Mouse (Mus musculus): Measurements from ENCODE around the gene Olfr904. TPM values are rescaled to one million over a fixed set of nuclear protein-coding genes. Genes with fewer than 3 reads are reported as not detected.
"Not testable (repeated sequence)": the region's sequence is repeated elsewhere in the genome, so short reads cannot be mapped to it uniquely, and the experiment has no call there.

Gene Olfr904
- total RNA-seq (2021), result not detected
- long read RNA-seq, experiment 1, result 0 reads
- long read RNA-seq, experiment 2, result 0 reads

GRCm38 (mm10) chr9:38462844-38463243 lies at the start of gene Olfr904:
Gene Olfr904 (plus strand): TSS chr9:38463144.
- no peak for DNase-seq
- intact Hi-C loops (cut with DNase I), result no loop called here

- DNase-seq; intact Hi-C loops (cut with DNase I): not testable (repeated sequence)
Measured at GRCm38 (mm10) chr9:38413502-38413901, 49.4 kb upstream of the Olfr904 start.

DNA sequence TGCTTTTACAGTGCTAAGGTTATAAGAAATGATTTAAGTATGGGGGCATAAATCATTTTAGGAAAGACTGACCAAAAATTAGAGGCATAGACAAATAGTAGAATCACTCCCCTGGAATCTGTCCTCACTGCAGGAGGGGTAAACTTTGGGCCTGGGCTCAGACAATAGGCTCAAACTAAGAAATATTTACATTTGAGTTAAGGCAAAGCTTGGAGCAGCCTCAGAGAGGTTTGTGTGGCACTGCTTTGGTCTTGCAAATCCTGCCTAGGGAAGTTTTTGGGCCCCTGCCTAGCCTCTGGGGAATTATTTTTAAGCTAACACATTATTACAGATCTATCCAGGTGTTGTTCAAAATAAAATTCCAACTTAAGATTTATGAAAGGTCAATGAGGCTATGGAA lies 39.1 kb upstream of the Olfr904 start:
- no peak for DNase-seq
- intact Hi-C loops (cut with DNase I), result no loop called here

DNA sequence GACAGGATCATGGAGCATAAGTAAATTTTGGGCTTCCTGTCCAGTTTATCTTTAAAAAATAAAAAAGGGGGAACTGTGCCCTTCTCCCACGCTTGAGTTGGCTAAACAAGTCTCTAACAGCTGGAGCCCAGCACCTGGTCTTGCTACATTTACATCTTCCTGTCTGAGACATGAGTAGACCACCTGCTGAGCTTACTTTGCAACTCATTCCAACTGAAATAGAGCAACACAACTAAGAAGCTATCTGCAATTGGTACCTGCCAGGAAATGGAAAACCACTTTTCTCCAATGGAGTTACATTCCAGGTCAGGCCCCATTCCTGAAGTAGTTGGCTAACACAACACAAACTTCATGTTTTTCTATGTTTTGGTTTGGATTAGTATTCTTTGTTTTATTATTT lies 35.9 kb upstream of the Olfr904 start:
- DNase-seq, result no peak
- intact Hi-C loops (cut with DNase I), result no loop called here

GRCm38 (mm10) chr9:38429155-38429554 lies 33.8 kb upstream of the Olfr904 start, which contains the start of gene Olfr901:
Gene Olfr901 (plus strand): TSS chr9:38429455.
- intact Hi-C loops (cut with DNase I), result no loop called here
- no peak for DNase-seq

GRCm38 (mm10) chr9:38447352-38447751 lies 15.6 kb upstream of the Olfr904 start, which contains the start of gene Olfr902:
Gene Olfr902 (plus strand): TSS chr9:38447652.
- intact Hi-C loops (cut with DNase I), result no loop called here
- DNase-seq, result no peak

DNA sequence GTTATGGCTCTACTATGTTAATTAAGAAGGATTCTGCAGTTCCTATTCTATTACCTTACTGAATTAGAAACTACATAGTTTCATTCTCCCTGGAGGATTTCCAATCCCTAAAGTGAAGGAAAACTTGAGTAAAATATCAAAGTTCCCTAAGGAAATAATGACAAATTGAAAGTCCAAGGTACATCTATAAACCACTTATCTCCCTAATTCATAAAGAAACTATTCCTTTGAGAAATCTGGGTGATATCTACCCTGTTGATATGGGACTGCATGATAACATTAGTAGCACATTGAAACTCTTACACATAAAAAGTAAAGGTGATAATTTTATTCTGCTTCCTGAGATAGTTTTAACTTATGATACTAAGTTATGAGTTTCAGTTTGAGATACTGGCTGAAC lies 7.9 kb downstream of the Olfr904 start, which contains the start of gene Olfr905:
Gene Olfr905 (plus strand): TSS at position 301 of the 400 bp plus-strand sequence.
- intact Hi-C loops (cut with DNase I), result no loop called here
- no peak for DNase-seq

DNA sequence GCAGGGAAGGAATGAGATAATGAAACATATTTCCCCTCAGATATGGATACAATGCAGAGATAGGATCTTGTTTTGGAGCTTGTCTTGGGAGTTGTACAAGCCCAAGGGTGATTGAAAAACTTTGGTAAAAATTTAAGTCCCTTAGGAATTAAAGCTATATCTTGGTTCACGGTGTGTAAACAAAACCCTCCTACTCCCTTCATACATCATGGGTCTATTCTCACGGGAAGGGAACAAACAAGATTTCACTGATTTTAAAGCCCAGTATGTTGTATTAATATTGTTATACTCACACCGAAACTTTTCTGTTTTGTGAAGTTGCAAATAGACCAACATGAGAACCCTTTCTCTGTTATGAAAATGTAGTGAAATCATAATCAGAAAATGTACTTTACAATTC lies 23.8 kb downstream of the Olfr904 start, which contains the start of gene Olfr906:
Gene Olfr906 (plus strand): TSS at position 301 of the 400 bp plus-strand sequence.
- intact Hi-C loops (cut with DNase I), result no loop called here
- DNase-seq, result no peak

DNA sequence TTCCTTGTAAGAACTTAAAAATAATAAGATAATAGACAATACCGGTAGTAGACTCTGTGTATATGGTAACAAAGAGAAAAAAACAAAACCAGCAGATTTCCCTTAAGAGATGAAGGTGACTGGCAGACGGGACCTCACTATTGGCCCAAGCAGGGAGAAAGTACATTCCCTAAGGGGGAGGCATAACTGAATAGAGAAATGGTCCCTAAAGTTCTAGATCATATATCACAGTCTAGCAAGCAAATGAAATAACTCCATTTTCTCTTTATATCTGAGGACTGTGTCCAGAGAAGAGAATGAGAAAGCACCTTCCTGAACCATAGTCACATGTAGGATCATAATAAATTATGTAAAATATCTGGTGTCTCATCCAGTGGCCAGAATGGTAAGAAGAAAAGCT lies 32.6 kb downstream of the Olfr904 start, which contains the start of gene Olfr907:
Gene Olfr907 (plus strand): TSS at position 301 of the 400 bp plus-strand sequence.
- DNase-seq, result no peak
- intact Hi-C loops (cut with DNase I), result no loop called here

GRCm38 (mm10) chr9:38512353-38512752 lies 49.4 kb downstream of the Olfr904 start:
- DNase-seq, result no peak
- intact Hi-C loops (cut with DNase I), result no loop called here

Other genes starting within 250 kb of the Olfr904 start
- gene Olfr894, start 245.1 kb upstream of the Olfr904 start, total RNA-seq (2021), result not detected
- gene Olfr143, start 210.4 kb upstream of the Olfr904 start, total RNA-seq (2021), result not detected
- gene Olfr895, start 195.3 kb upstream of the Olfr904 start, total RNA-seq (2021), result not detected
- gene Olfr896-ps1, start 172.0 kb upstream of the Olfr904 start, total RNA-seq (2021), result not detected
- gene Olfr25, start 134.1 kb upstream of the Olfr904 start, total RNA-seq (2021), result not detected
- gene Olfr898, start 114.7 kb upstream of the Olfr904 start, total RNA-seq (2021), result not detected
- not detected for gene Olfr250, start 96.2 kb upstream of the Olfr904 start, total RNA-seq (2021)
- not detected for gene Olfr251, start 86.1 kb upstream of the Olfr904 start, total RNA-seq (2021)
- not detected for gene Olfr147, start 61.4 kb upstream of the Olfr904 start, total RNA-seq (2021)
- gene Olfr901, start 33.7 kb upstream of the Olfr904 start, total RNA-seq (2021), result not detected
- gene Olfr902, start 15.5 kb upstream of the Olfr904 start, total RNA-seq (2021), result not detected
- not detected for gene Olfr905, start 8.0 kb downstream of the Olfr904 start, total RNA-seq (2021)
- not detected for gene Olfr906, start 23.9 kb downstream of the Olfr904 start, total RNA-seq (2021)
- gene Olfr907, start 32.7 kb downstream of the Olfr904 start, total RNA-seq (2021), result not detected
- gene Olfr911-ps1, start 58.4 kb downstream of the Olfr904 start, total RNA-seq (2021), result not detected
- not detected for gene Olfr910, start 74.7 kb downstream of the Olfr904 start, total RNA-seq (2021)
- gene Olfr912, start 117.0 kb downstream of the Olfr904 start, total RNA-seq (2021), result not detected
- not detected for gene Olfr913, start 129.6 kb downstream of the Olfr904 start, total RNA-seq (2021)
- gene Olfr914, start 142.0 kb downstream of the Olfr904 start, total RNA-seq (2021), result not detected
- not detected for gene Olfr916, start 196.7 kb downstream of the Olfr904 start, total RNA-seq (2021)
- gene Olfr917, start 202.7 kb downstream of the Olfr904 start, total RNA-seq (2021), result not detected
- gene Olfr918, start 211.5 kb downstream of the Olfr904 start, total RNA-seq (2021), result not detected
- not detected for gene Olfr919, start 240.5 kb downstream of the Olfr904 start, total RNA-seq (2021)

Measured in gastrocnemius, postnatal 36 days (tissue).